Mouse (Mus musculus): ENCODE data around the gene A230050P20Rik. TPM values are rescaled to one million over a fixed set of nuclear protein-coding genes. Genes with fewer than 3 reads are reported as not detected.

A230050P20Rik gene
- polyA plus RNA-seq, 1 experiment = 23.5 TPM

GRCm38 (mm10) chr9:20838931-20839330 lies 29.5 kb upstream of the A230050P20Rik start:
- Histone ChIP-seq H3K4me1 (ENCODE audit: control insufficient read depth, insufficient read depth, low read length) (no peaks in the 10 kb centered on the region), H3K27ac (ENCODE audit: insufficient read depth, low read depth, low read length) (no peak overlapping the region), H3K4me3 (ENCODE audit: insufficient read depth, low read length) (no peak overlapping the region)
- no peak for TF ChIP-seq POLR2A (IDR thresholded peaks at IDR 0.05; ENCODE audit: borderline replicate concordance, low read depth, low read length)
- no peak for TF ChIP-seq CTCF (IDR thresholded peaks at IDR 0.05; ENCODE audit: low read depth, low read length)

- TF ChIP-seq POLR2A (IDR thresholded peaks at IDR 0.05; ENCODE audit: borderline replicate concordance, low read depth, low read length) = no peak
- no peak for TF ChIP-seq CTCF (IDR thresholded peaks at IDR 0.05; ENCODE audit: low read depth, low read length)
- no peak overlapping the region for H3K27ac ChIP-seq (ENCODE audit: insufficient read depth, low read depth, low read length)
- no peak overlapping the region for H3K4me3 ChIP-seq (ENCODE audit: insufficient read depth, low read length)
- H3K4me1 ChIP-seq (ENCODE audit: control insufficient read depth, insufficient read depth, low read length) = no peaks in the 10 kb centered on the region
Measured at GRCm38 (mm10) chr9:20842211-20842610, 26.2 kb upstream of the A230050P20Rik start.

GRCm38 (mm10) chr9:20842670-20843069 lies 25.8 kb upstream of the A230050P20Rik start:
- no peak overlapping the region for H3K4me3 ChIP-seq (ENCODE audit: insufficient read depth, low read length)
- no peaks in the 10 kb centered on the region for H3K4me1 ChIP-seq (ENCODE audit: control insufficient read depth, insufficient read depth, low read length)
- no peak overlapping the region for H3K27ac ChIP-seq (ENCODE audit: insufficient read depth, low read depth, low read length)
- TF ChIP-seq CTCF (IDR thresholded peaks at IDR 0.05; ENCODE audit: low read depth, low read length) = peak; percentile 23; the same call in 1 of the 2 replicates
- no peak for TF ChIP-seq POLR2A (IDR thresholded peaks at IDR 0.05; ENCODE audit: borderline replicate concordance, low read depth, low read length)

- no peak overlapping the region for H3K4me3 ChIP-seq (ENCODE audit: insufficient read depth, low read length)
- TF ChIP-seq CTCF (IDR thresholded peaks at IDR 0.05; ENCODE audit: low read depth, low read length) (no peak), POLR2A (IDR thresholded peaks at IDR 0.05; ENCODE audit: borderline replicate concordance, low read depth, low read length) (no peak)
- no peaks in the 10 kb centered on the region for H3K4me1 ChIP-seq (ENCODE audit: control insufficient read depth, insufficient read depth, low read length)
Measured at GRCm38 (mm10) chr9:20850179-20850578, 18.3 kb upstream of the A230050P20Rik start.

GRCm38 (mm10) chr9:20857131-20857530 lies 11.3 kb upstream of the A230050P20Rik start:
- H3K4me1 ChIP-seq (ENCODE audit: control insufficient read depth, insufficient read depth, low read length) = no peaks in the 10 kb centered on the region
- TF ChIP-seq POLR2A (IDR thresholded peaks at IDR 0.05; ENCODE audit: borderline replicate concordance, low read depth, low read length) (no peak), CTCF (IDR thresholded peaks at IDR 0.05; ENCODE audit: low read depth, low read length) (no peak)
- no peak overlapping the region for H3K27ac ChIP-seq (ENCODE audit: insufficient read depth, low read depth, low read length)
- no peak overlapping the region for H3K4me3 ChIP-seq (ENCODE audit: insufficient read depth, low read length)

More at GRCm38 (mm10) chr9:20850179-20850578, 18.3 kb upstream of the A230050P20Rik start:
- H3K27ac ChIP-seq (ENCODE audit: insufficient read depth, low read depth, low read length) = no peak overlapping the region

- TF ChIP-seq CTCF (IDR thresholded peaks at IDR 0.05; ENCODE audit: low read depth, low read length) = no peak
- TF ChIP-seq POLR2A (IDR thresholded peaks at IDR 0.05; ENCODE audit: borderline replicate concordance, low read depth, low read length) = no peak
- H3K4me1 ChIP-seq (ENCODE audit: control insufficient read depth, insufficient read depth, low read length) = no peaks in the 10 kb centered on the region
- no peak overlapping the region for H3K27ac ChIP-seq (ENCODE audit: insufficient read depth, low read depth, low read length)
- H3K4me3 ChIP-seq (ENCODE audit: insufficient read depth, low read length) = no peak overlapping the region
Measured at GRCm38 (mm10) chr9:20859926-20860325, 8.5 kb upstream of the A230050P20Rik start.

- no peaks in the 10 kb centered on the region for H3K4me1 ChIP-seq (ENCODE audit: control insufficient read depth, insufficient read depth, low read length)
- H3K27ac ChIP-seq (ENCODE audit: insufficient read depth, low read depth, low read length) = no peak overlapping the region
- no peak overlapping the region for H3K4me3 ChIP-seq (ENCODE audit: insufficient read depth, low read length)
- no peak for TF ChIP-seq POLR2A (IDR thresholded peaks at IDR 0.05; ENCODE audit: borderline replicate concordance, low read depth, low read length)
- peak; percentile 79 for TF ChIP-seq CTCF (IDR thresholded peaks at IDR 0.05; ENCODE audit: low read depth, low read length)
Measured at GRCm38 (mm10) chr9:20861821-20862220, 6.6 kb upstream of the A230050P20Rik start.

- Histone ChIP-seq H3K4me1 (ENCODE audit: control insufficient read depth, insufficient read depth, low read length) (no peaks in the 10 kb centered on the region), H3K4me3 (ENCODE audit: insufficient read depth, low read length) (no peak overlapping the region), H3K27ac (ENCODE audit: insufficient read depth, low read depth, low read length) (no peak overlapping the region)
- TF ChIP-seq CTCF (IDR thresholded peaks at IDR 0.05; ENCODE audit: low read depth, low read length) = no peak
- TF ChIP-seq POLR2A (IDR thresholded peaks at IDR 0.05; ENCODE audit: borderline replicate concordance, low read depth, low read length) = no peak
Measured at GRCm38 (mm10) chr9:20862225-20862624, 6.2 kb upstream of the A230050P20Rik start.

DNA sequence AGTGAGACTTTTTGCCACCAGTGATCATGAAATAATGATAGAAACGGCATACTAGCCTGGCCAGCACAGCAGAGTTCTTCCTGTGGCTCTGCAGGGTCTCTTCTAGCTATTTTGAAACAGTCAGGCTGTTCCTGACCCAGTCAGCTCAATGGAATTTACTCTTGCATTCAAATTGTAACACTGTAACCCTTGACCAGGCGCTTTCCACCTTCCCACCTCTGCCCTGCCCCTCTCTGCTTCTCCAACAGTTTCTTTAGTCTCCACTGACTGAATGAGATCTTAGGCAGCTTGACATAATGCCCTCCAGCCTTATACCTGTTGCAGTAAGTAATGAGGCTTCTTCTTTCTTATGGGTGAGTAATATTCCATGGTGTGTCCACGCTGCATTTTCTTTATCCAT lies 1.6 kb upstream of the A230050P20Rik start:
- TF ChIP-seq POLR2A (IDR thresholded peaks at IDR 0.05; ENCODE audit: borderline replicate concordance, low read depth, low read length) (no peak), CTCF (IDR thresholded peaks at IDR 0.05; ENCODE audit: low read depth, low read length) (no peak)
- H3K4me3 ChIP-seq (ENCODE audit: insufficient read depth, low read length) = no peak overlapping the region
- no peak overlapping the region for H3K27ac ChIP-seq (ENCODE audit: insufficient read depth, low read depth, low read length)
- 0 out of 2 replicates have a peak, but pooled peaks cover 2% of the 10 kb centered on the region for H3K4me1 ChIP-seq (ENCODE audit: control insufficient read depth, insufficient read depth, low read length)

DNA sequence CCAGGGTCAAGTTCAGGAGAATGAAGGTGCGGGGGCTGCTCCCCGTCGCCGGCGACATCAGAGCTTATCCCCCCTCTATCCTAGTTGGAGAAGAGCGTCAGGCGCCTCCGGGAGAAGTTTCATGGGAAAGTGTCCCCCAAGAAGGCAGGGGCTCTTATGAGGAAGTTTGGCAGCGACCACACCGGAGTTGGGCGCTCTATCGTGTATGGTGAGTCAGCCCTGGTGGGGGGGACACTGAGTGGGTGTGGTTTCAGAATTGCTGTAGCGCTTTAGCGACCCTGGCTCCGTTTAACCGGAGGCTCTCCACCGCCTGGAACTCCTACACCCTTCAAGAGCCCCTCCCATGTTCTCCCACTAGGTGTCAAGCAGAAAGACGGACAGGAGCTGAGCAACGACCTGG lies 804 bp downstream of the A230050P20Rik start:
- H3K4me1 ChIP-seq (ENCODE audit: control insufficient read depth, insufficient read depth, low read length) = 0 out of 2 replicates have a peak, but pooled peaks cover 2% of the 10 kb centered on the region
- peak overlapping the region; percentile 83 for H3K4me3 ChIP-seq (ENCODE audit: insufficient read depth, low read length)
- TF ChIP-seq CTCF (IDR thresholded peaks at IDR 0.05; ENCODE audit: low read depth, low read length) (no peak), POLR2A (IDR thresholded peaks at IDR 0.05; ENCODE audit: borderline replicate concordance, low read depth, low read length) (no peak)
- no peak overlapping the region; the same call in 1 of the 2 replicates for H3K27ac ChIP-seq (ENCODE audit: insufficient read depth, low read depth, low read length)
